ENCODE assay signal across 7 mouse cellular contexts in genomic region chr2:39004880-39005435, GRCm38 (mm10). TPM values are rescaled to one million over a fixed set of nuclear protein-coding genes. Genes with fewer than 3 reads are reported as not detected.
DNase-seq lines count a peak whose midpoint lies in the region; ATAC-seq lines count a peak whose summit lies in the region.

Arpc5l (plus strand) TSS chr2:39005348.

- peaks cover 43% of the 10 kb centered on the region for H3K4me1 ChIP-seq in intestine, embryonic 15.5 days (replicated peaks)
- H3K4me1 ChIP-seq in midbrain, embryonic 10.5 days, result peaks cover 58% of the 10 kb centered on the region

- peak; percentile 88 to 90 for DNase-seq in adrenal gland, adult 18-20 months (ENCODE audit: low spot score in 2 of 2)
- peak; percentile 97 for DNase-seq in embryo, embryonic 11 days
- DNase-seq in gastrocnemius, postnatal 36 days, result peak; percentile 81 to 88
- peak; percentile 91 to 94 for DNase-seq in left cerebral cortex, postnatal 25 days (ENCODE audit: low spot score in 2 of 2)
- DNase-seq in midbrain, embryonic 10.5 days (ENCODE audit: low spot score), result peak; percentile 93
- DNase-seq in right cerebral cortex, postnatal 4 days, result peak; percentile 92

- no peaks in the 10 kb centered on the region for H3K9me3 ChIP-seq in intestine, embryonic 15.5 days
- no peaks in the 10 kb centered on the region for H3K9me3 ChIP-seq in midbrain, embryonic 10.5 days (replicated peaks)

- 1% methylated on average over 58 of the region's 58 CpGs for WGBS in intestine, embryonic 15.5 days
- under 1% methylated on average over 58 of the region's 58 CpGs for WGBS in midbrain, embryonic 10.5 days

- H3K4me3 ChIP-seq in intestine, embryonic 15.5 days (replicated peaks), result peak within 1 kb of the TSS; percentile 74
- peak within 1 kb of the TSS; percentile 94 for H3K4me3 ChIP-seq in midbrain, embryonic 10.5 days

- H3K36me3 ChIP-seq in intestine, embryonic 15.5 days, result peaks cover 27% of the 10 kb centered on the region
- H3K36me3 ChIP-seq in midbrain, embryonic 10.5 days, result peaks cover 43% of the 10 kb centered on the region

- H3K27me3 ChIP-seq in intestine, embryonic 15.5 days (replicated peaks), result no peaks in the 10 kb centered on the region
- no peaks in the 10 kb centered on the region for H3K27me3 ChIP-seq in midbrain, embryonic 10.5 days (ENCODE audit: low read depth, poor library complexity, severe bottlenecking)

- peak within 1 kb of the TSS; percentile 66 for H3K9ac ChIP-seq in intestine, embryonic 15.5 days

- intact Hi-C loops in gastrocnemius, postnatal 36 days (cut with DNase I), result no loop called here
- intact Hi-C loops in left cerebral cortex, postnatal 25 days (cut with DNase I), result loop anchor here (5.0 kb wide), 1 partner anchor 363 kb away; the partner anchor contains the start of gene Psmb7

- peak within 1 kb of the TSS; percentile 83 for H3K27ac ChIP-seq in intestine, embryonic 15.5 days
- H3K27ac ChIP-seq in midbrain, embryonic 10.5 days (replicated peaks), result peak within 1 kb of the TSS; percentile 97

- ATAC-seq in intestine, embryonic 15.5 days, result peak; percentile 85

- peak within 1 kb of the TSS; percentile 73 for H3K4me2 ChIP-seq in intestine, embryonic 15.5 days (replicated peaks)

RNA-seq across cellular contexts. Expression of gene Arpc5l, which starts in this region (rescaled TPM):
- 10 to 100 TPM; 82.3 to 82.5 TPM for total RNA-seq in adrenal gland, adult 18-20 months (2021)
- 100 to 1,000 TPM in 1 of 2 experiments, 10 to 100 TPM in 1; 94.7 to 101 TPM for total RNA-seq in gastrocnemius, postnatal 36 days (2021)
- 107 and 111 TPM in 2 replicates for polyA plus RNA-seq in intestine, embryonic 15.5 days (2015; fragmentation: Nextera tagmentation; extraction: Ambion mirVana)
- total RNA-seq in left cerebral cortex, postnatal 25 days (2021), result 100 to 1,000 TPM; 104 to 114 TPM
- polyA plus RNA-seq in midbrain, embryonic 10.5 days (2016; fragmentation: Nextera tagmentation; extraction: Ambion mirVana), result 135 and 138 TPM in 2 replicates

Comparison
In these comparisons a context has a peak if more than half of its experiments do, and no peak if none do; other contexts are left out.
1. Peak in every context shown above with its lines: DNase-seq, ATAC-seq, H3K4me3 ChIP-seq and H3K27ac ChIP-seq.